ENCODE assay signal across 24 mouse cellular contexts in the genomic region with DNA sequence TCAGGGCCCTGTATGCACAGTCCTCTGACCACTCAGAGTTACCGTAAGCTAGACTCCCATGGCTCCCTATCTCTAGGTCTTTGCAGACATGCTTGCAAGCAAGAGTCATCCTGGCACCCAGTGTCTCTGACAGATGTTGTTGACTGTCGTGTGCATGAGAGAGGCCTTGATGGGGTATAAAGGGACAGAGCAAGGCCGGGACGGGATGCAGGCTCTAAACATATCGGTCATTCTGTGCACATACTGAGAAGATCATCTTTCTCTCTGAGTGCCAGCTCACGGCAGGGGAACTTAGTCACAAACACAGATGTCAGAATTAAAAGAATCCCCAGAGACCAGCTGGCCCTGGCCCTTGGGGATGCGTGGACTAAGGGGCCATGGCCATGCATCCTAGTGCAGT.
DNase-seq lines count a peak whose midpoint lies in the region; ATAC-seq and TF ChIP-seq lines count a peak whose summit lies in the region.
"Had no signal": no experiment of that assay in that cellular context is flagged by ENCODE, and none has a peak within 500 bp of the region (broad histone marks: within the 10 kb centered on the region; RNA-seq: fewer than 3 reads in every experiment).

No protein-coding gene starts in this region.

- no peak for TF ChIP-seq EP300 in lung, postnatal 0 days (IDR thresholded peaks at IDR 0.05)

- H3K27me3 ChIP-seq in lung, postnatal 0 days (replicated peaks; ENCODE audit: insufficient read depth, low read length), result no peaks in the 10 kb centered on the region
- H3K27me3 ChIP-seq in embryonic facial prominence, embryonic 10.5 days (replicated peaks; ENCODE audit: low read depth, poor library complexity, severe bottlenecking), result no peaks in the 10 kb centered on the region
- H3K27me3 ChIP-seq: forebrain, embryonic 13.5 days; hindbrain, embryonic 13.5 days; intestine, embryonic 15.5 days; Patski had no signal

- peak; percentile 13 to 30 for DNase-seq in adrenal gland, postnatal 36 days
- no peak for DNase-seq in adrenal gland, postnatal 4 days (ENCODE audit: low spot score in 2 of 2)
- DNase-seq in lung, postnatal 0 days (ENCODE audit: low spot score), result peak; percentile 31
- no peak for DNase-seq in lung, adult 18-20 months
- DNase-seq in embryonic facial prominence, embryonic 10.5 days (ENCODE audit: low spot score), result no peak
- no peak for DNase-seq in neural tube, embryonic 10.5 days (ENCODE audit: extremely low spot score, low spot score)
- DNase-seq: B cell, adult 2 months; cerebellum, adult 18-20 months; cerebellum, adult 9-11 months; cerebellum, postnatal 36 days; forebrain, postnatal 0 days; gastrocnemius, postnatal 25 days; heart, postnatal 10 days; heart, postnatal 4 days; kidney, adult 18-20 months had no signal

- H3K27ac ChIP-seq in lung, postnatal 0 days (ENCODE audit: low read length), result no peak overlapping the region
- peak overlapping the region; percentile 60; the same call in 1 of the 2 replicates for H3K27ac ChIP-seq in embryonic facial prominence, embryonic 10.5 days (replicated peaks)
- H3K27ac ChIP-seq: forebrain, embryonic 13.5 days; heart, embryonic 10.5 days; hindbrain, embryonic 13.5 days; intestine, embryonic 15.5 days had no signal

- no peaks in the 10 kb centered on the region for H3K36me3 ChIP-seq in lung, postnatal 0 days (ENCODE audit: insufficient read depth, low read length)
- H3K36me3 ChIP-seq in embryonic facial prominence, embryonic 10.5 days (replicated peaks), result no peaks in the 10 kb centered on the region
- H3K36me3 ChIP-seq: G1E; heart, embryonic 10.5 days; hindbrain, embryonic 13.5 days; intestine, embryonic 15.5 days had no signal

- no peak overlapping the region for H3K4me2 ChIP-seq in lung, postnatal 0 days (replicated peaks; ENCODE audit: low read depth, low read length)
- H3K4me2 ChIP-seq: forebrain, embryonic 13.5 days; hindbrain, embryonic 13.5 days; intestine, embryonic 15.5 days had no signal

- peak; percentile 38; the same call in 1 of the 2 replicates for ATAC-seq in lung, postnatal 0 days
- ATAC-seq in monocyte, adult 5-6 weeks (replicated peaks; ENCODE audit: insufficient number of reproducible peaks, low FRiP score, low TSS enrichment, poor library complexity, severe bottlenecking), result no peak
- ATAC-seq: activated CD4-positive, CD25-positive, alpha-beta regulatory T cell, adult 4 months; CD4-positive, CD25-positive, alpha-beta regulatory T cell, adult 4 months; forebrain, embryonic 13.5 days; forebrain, postnatal 0 days; intestine, embryonic 15.5 days; Patski had no signal

- TF ChIP-seq CTCF in lung, postnatal 0 days (IDR thresholded peaks at IDR 0.05), result no peak

- H3K9me3 ChIP-seq in lung, postnatal 0 days (ENCODE audit: low read length), result no peaks in the 10 kb centered on the region
- no peaks in the 10 kb centered on the region for H3K9me3 ChIP-seq in embryonic facial prominence, embryonic 10.5 days
- H3K9me3 ChIP-seq: forebrain, embryonic 13.5 days; heart, embryonic 10.5 days; hindbrain, embryonic 13.5 days; intestine, embryonic 15.5 days had no signal

- H3K4me1 ChIP-seq in lung, postnatal 0 days (ENCODE audit: insufficient read depth, low read depth, low read length), result no peaks in the 10 kb centered on the region
- H3K4me1 ChIP-seq in embryonic facial prominence, embryonic 10.5 days, result peaks cover 15% of the 10 kb centered on the region
- H3K4me1 ChIP-seq: forebrain, embryonic 13.5 days; heart, embryonic 10.5 days; hindbrain, embryonic 13.5 days; intestine, embryonic 15.5 days had no signal

- H3K9ac ChIP-seq in lung, postnatal 0 days (replicated peaks; ENCODE audit: low read depth), result no peak overlapping the region
- H3K9ac ChIP-seq: forebrain, embryonic 13.5 days; forebrain, postnatal 0 days; hindbrain, embryonic 13.5 days; intestine, embryonic 15.5 days had no signal

- WGBS in lung, postnatal 0 days, result 72% methylated on average over 7 of the region's 7 CpGs
- 81% methylated on average over 7 of the region's 7 CpGs for WGBS in embryonic facial prominence, embryonic 10.5 days

- no peak overlapping the region for H3K4me3 ChIP-seq in lung, postnatal 0 days (ENCODE audit: low read depth, low read length)
- no peak overlapping the region for H3K4me3 ChIP-seq in embryonic facial prominence, embryonic 10.5 days
- H3K4me3 ChIP-seq: forebrain, embryonic 13.5 days; heart, embryonic 10.5 days; hindbrain, embryonic 13.5 days; intestine, embryonic 15.5 days had no signal

Comparison
In these comparisons a context has a peak if more than half of its experiments do, and no peak if none do; other contexts are left out.
1. DNase-seq: peak in adrenal gland, postnatal 36 days (2 of 2) and lung, postnatal 0 days (single experiment); none in adrenal gland, postnatal 4 days (0 of 2), lung, adult 18-20 months (0 of 2), embryonic facial prominence, embryonic 10.5 days (single experiment) and neural tube, embryonic 10.5 days (single experiment).